Mouse (Mus musculus) bone marrow, adult 2 months (tissue): ENCODE results near the gene Krt33b.

Experiments
- CTCF ChIP-seq: fragments of 200-500 bp; IDR thresholded peaks from 2 replicates; pipeline ENCODE4 v1.5.1; 2011; ENCODE audit warnings: low read length, control low read depth; ENCODE audit not compliant: control insufficient read depth, insufficient read depth
- POLR2A ChIP-seq: fragments of 200-500 bp; IDR thresholded peaks from 2 replicates; pipeline ENCODE4 v1.6.1; 2011; ENCODE audit warnings: low read depth, mild to moderate bottlenecking, control low read depth, low read length, borderline replicate concordance; ENCODE audit not compliant: control insufficient read depth

- no peak for TF ChIP-seq CTCF
- TF ChIP-seq POLR2A, result no peak
Observed at GRCm38 (mm10) chr11:99982731-99983130, 46.9 kb downstream of the Krt33b start.
